Mouse (Mus musculus) activated CD4-positive, CD25-positive, alpha-beta regulatory T cell (primary cell): Measurements from ENCODE around the gene Tex16. TPM values are rescaled to one million over a fixed set of nuclear protein-coding genes. Genes with fewer than 3 reads are reported as not detected.

Experiments
- polyA plus RNA-seq, 2 experiments: library from polyadenylated mRNA; unstranded; fragments of 100-300 nt; shearing (Covaris generic); gene quantifications; one replicate each; pipeline ENCODE4 v1.2.1; 2017

Tex16 gene
- under 1 TPM in 1 of 2 experiments, not detected in 1; 0.17 TPM for polyA plus RNA-seq

GRCm38 (mm10) chrX:112010707-112011106 lies at the start of gene Tex16:
Gene Tex16 (plus strand): TSS chrX:112011007.

Other genes with a start within 250 kb of the Tex16 start
- not detected for gene Gm45194, start 119.6 kb upstream of the Tex16 start, polyA plus RNA-seq
- gene 4933403O08Rik, start 228.0 kb downstream of the Tex16 start, polyA plus RNA-seq: not detected